8 mouse cellular contexts compared by ENCODE assay signal in genomic region chr9:114731011-114731755, GRCm38 (mm10). TPM values are rescaled to one million over a fixed set of nuclear protein-coding genes. Genes with fewer than 3 reads are reported as not detected.
DNase-seq lines count a peak whose midpoint lies in the region; ATAC-seq and TF ChIP-seq lines count a peak whose summit lies in the region.

Gene Cmtm6, plus strand, starts transcription at chr9:114731116.

- H3K4me1 ChIP-seq in hindbrain, embryonic 10.5 days (replicated peaks): peaks cover 25% of the 10 kb centered on the region
- 0 out of 2 replicates have a peak, but pooled peaks cover 6% of the 10 kb centered on the region for H3K4me1 ChIP-seq in lung, postnatal 0 days (ENCODE audit: insufficient read depth, low read depth, low read length)

- peak; percentile 95 for DNase-seq in MN1 (ENCODE audit: low spot score)
- peak; percentile 93 for DNase-seq in cerebellum, adult 9-10 months
- DNase-seq in hindbrain, embryonic 10.5 days (ENCODE audit: low spot score): peak; percentile 98
- peak; percentile 97 for DNase-seq in layer of hippocampus, adult 9-11 months
- peak; percentile 99 for DNase-seq in lung, postnatal 0 days (ENCODE audit: low spot score)
- DNase-seq in ovary, postnatal 14 days (ENCODE audit: low spot score): peak; percentile 99
- DNase-seq in thymus, postnatal 14 days: peak; percentile 99

- peak within 1 kb of the TSS; percentile 93 for H3K27ac ChIP-seq in hindbrain, embryonic 10.5 days
- peak within 1 kb of the TSS; percentile 96 for H3K27ac ChIP-seq in lung, postnatal 0 days (ENCODE audit: low read length)

- peak; percentile 64 for TF ChIP-seq CTCF in lung, postnatal 0 days (IDR thresholded peaks at IDR 0.05)

- H3K4me2 ChIP-seq in lung, postnatal 0 days (replicated peaks; ENCODE audit: low read depth, low read length): peak within 1 kb of the TSS; percentile 75

- peak; percentile 71 for ATAC-seq in frontal cortex, adult (ENCODE audit: low TSS enrichment)
- ATAC-seq in lung, postnatal 0 days: peak; percentile 92

- H3K4me3 ChIP-seq in hindbrain, embryonic 10.5 days: peak within 1 kb of the TSS; percentile 90
- H3K4me3 ChIP-seq in lung, postnatal 0 days (ENCODE audit: low read depth, low read length): peak within 1 kb of the TSS; percentile 72

- no peak for TF ChIP-seq EP300 in lung, postnatal 0 days (IDR thresholded peaks at IDR 0.05)

- no peaks in the 10 kb centered on the region; the same call in 1 of the 2 replicates for H3K36me3 ChIP-seq in hindbrain, embryonic 10.5 days
- no peaks in the 10 kb centered on the region for H3K36me3 ChIP-seq in lung, postnatal 0 days (ENCODE audit: insufficient read depth, low read length)

- H3K9me3 ChIP-seq in hindbrain, embryonic 10.5 days: no peaks in the 10 kb centered on the region
- no peaks in the 10 kb centered on the region for H3K9me3 ChIP-seq in lung, postnatal 0 days (ENCODE audit: low read length)

- peak within 1 kb of the TSS; percentile 68 for H3K9ac ChIP-seq in lung, postnatal 0 days (replicated peaks; ENCODE audit: low read depth)

- WGBS in hindbrain, embryonic 10.5 days: under 1% methylated on average over 53 of the region's 53 CpGs
- WGBS in lung, postnatal 0 days: under 1% methylated on average over 36 of the region's 53 CpGs

- H3K27me3 ChIP-seq in hindbrain, embryonic 10.5 days (ENCODE audit: insufficient read depth, poor library complexity, severe bottlenecking): no peaks in the 10 kb centered on the region
- H3K27me3 ChIP-seq in lung, postnatal 0 days (replicated peaks; ENCODE audit: insufficient read depth, low read length): no peaks in the 10 kb centered on the region

RNA-seq across cellular contexts. Expression of gene Cmtm6, which starts in this region (rescaled TPM):
- 23.8 and 30.0 TPM in 2 replicates for polyA plus RNA-seq in hindbrain, embryonic 10.5 days (2016; fragmentation: Nextera tagmentation; extraction: Ambion mirVana)
- 85.5 and 88.8 TPM in 2 replicates for polyA plus RNA-seq in lung, postnatal 0 days (2015; fragmentation: Nextera tagmentation; extraction: Ambion mirVana)

Comparison
In these comparisons a context has a peak if more than half of its experiments do, and no peak if none do; other contexts are left out.
1. Peak in every context shown above with its lines: DNase-seq, ATAC-seq, H3K4me3 ChIP-seq and H3K27ac ChIP-seq.